Mouse (Mus musculus) left cerebral cortex, postnatal 36 days (tissue): ENCODE results near the gene Susd3. TPM values are rescaled to one million over a fixed set of nuclear protein-coding genes. Genes with fewer than 3 reads are reported as not detected.

Experiments used
- DNase-seq, 2 experiments: peaks; one replicate each; pipeline ENCODE4 v3.0.0; 2021 to 2022; ENCODE audit warnings: low spot score in 2 of 2, mixed read lengths in 1 of 2
- intact Hi-C: fragments of 180-260 bp; cut with DNase I; formaldehyde crosslinking; loops from one replicate; pipeline ENCODE4 v1.15.1; 2025
- total RNA-seq, 2 experiments: library from RNA; stranded (reverse); gene quantifications; 2 replicates each; pipeline ENCODE4 v1.2.3; 2021

The Susd3 gene
- total RNA-seq, 2 experiments from 2014 or later, result 2.4 to 2.7 TPM

DNA sequence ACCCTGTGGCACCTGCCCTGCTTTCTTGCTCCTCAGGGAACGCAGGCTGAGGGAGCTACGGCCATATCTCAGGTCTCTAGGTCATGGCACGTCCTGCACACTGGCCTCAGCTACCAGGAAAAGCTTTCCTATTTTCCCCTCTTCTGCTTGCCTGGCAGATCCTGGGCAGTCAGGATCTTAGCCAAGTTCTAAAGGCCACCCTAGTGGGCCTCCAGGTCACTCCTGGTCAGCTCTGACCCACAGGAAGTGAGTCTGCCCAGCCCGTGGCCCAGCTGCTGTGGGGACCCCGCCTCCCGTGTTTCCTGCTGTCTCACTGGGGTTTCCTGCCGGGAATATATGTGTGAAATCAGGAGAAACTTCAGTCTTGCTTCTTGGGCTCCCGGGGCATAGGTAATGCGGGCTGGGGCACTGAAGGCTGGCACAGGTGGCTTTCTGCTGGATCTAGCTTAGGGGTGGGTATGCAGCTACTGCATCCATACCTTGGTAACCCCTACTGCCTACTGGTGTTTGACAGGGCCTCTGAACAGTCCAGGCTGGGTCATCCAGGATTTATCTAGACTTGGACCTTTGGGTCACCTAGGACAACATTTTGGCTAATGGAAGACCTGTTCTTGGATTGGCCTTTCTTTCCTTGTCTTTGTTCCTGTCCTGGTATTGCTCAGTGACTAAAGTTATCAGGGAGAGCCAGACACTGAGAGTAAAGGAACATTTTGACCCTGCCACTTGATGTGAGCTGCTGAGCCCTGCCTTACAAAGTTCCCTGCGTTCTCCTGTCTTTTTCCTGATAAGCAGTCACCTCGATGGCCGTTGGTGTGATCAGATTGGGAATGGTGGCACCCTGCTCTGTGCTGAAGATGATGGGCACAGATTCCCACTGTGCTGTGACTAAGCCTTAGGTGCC lies 58.3 kb downstream of the Susd3 start:
- DNase-seq, result no peak
- intact Hi-C loops, result no loop called here

DNA sequence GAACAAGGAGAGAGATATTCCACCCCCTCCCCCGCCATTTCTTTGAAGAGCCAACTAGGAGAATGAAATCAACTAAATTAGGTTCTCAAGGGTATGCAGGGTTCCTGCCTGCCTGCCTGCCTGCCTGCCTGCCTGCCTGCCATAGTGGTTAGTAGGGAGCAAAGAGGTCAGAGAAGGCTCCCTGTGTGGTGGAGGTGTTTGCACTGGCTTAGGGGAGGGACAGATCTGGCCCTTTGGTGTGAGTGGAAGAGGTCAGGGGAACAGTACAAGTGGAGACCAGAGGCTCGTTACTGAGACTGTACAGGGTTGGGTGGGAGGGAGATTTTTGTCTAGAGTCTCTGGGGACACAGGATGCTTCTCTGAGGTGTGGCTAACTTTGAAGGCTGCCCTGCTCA lies 59.5 kb downstream of the Susd3 start:
- intact Hi-C loops, result no loop called here
- DNase-seq, result no peak

DNA sequence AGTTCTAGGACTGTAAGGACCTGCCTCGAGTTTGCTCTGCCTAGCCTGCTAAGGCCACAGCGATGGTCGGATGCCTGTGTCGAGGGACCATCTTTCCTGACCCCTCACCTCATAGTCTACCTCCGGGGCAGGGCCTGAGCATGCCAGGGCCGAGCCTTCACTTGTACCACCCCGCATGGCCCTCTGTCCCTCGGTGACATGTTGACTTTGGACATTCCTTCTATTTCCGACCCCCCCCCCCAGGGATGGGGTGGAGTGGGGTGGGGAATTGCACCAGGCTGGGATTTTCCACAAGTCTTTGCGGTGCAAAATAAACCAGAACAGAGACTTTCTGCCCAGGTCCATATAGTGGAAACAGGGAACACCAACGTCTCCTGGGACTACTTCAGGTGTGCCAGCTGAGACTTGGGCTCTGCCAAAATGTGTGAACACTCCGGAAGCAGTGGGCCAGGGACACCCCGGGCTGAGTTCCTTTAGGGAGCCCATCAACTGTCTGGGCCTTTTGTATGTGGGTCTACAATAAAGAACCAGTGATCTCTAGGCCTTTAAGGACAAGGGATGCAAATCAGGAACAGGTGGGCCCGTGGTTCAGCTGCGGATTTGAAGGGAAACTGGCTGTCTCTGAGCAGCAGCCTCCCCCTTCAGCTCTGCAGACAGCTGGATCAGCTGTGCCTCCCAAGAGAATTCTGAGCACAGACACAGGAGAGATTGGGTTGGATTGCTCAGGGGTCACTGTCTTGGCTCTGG lies 60.1 kb downstream of the Susd3 start:
- intact Hi-C loops, result no loop called here
- DNase-seq, result no peak

DNA sequence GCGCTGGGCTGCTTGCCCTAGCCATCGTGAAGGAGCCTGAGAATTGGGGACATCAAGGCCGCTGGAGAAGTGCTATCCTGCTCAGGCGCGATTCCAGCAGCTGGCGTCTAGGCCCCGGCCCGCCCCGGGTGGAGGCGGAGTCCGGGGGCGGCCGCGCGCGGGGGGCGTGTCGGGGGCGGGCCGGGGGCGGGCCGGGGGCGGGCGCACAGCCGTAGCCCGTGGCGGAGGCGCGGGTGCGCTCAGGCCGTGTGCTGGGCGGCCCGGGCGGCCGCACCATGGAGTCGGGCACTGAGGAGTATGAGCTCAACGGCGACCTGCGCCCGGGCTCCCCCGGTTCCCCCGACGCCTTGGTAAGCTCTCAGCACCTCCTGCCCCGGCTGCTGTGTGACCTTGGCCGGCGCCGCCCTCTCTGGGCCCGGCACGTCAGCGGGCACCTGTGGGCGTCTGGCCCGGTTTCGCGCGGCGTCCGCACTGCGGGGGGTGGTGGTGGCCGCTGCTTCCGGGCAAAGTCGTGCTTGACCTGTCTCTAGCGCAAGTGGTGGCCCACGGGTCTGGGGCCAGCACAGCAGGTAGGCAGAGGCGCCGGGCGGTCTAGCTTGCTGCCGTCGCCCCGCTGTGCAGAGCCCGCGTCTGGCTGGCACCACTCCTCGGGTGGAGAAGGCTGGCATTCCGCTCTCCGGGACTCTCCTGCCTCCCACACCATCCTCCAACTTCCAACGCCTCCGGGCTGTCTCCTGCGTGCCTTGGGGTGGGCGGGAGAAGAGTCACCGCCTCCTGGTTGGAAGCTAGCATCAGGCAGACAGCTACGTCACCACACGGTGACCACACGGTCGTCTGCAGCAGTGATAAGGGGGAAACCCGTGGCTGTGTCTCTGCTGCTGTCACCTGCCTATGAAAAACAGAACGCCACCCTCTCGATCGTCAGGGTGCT lies 61.0 kb downstream of the Susd3 start, which contains the start of gene Ninj1:
Gene Ninj1 (plus strand): TSS at position 198 of the 931 bp plus-strand sequence.
- intact Hi-C loops, result no loop called here
- peak; percentile 78 to 84 for DNase-seq

DNA sequence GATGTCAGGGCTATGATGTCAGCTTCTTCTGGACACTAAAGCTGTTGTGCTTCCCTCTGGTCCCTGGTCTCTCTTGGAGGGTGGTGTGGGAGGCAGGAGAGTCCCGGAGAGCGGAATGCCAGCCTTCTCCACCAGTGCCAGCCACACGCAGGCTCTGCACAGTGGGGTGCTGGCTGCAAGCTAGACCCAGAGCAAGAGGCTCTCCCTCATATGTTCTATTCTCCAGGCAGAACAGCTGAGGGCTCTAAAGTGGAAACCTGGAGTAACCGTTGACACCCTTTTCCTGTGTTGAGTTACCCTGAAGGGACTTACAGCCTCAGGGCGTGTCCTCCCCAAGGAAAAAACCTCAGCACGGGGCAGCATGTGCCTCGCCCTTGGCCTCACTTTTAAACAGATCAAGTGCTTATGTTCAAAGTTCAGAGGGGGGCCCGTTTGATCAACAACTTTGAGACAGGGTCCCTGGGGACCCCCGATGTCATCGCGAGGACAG lies 61.7 kb downstream of the Susd3 start:
- intact Hi-C loops, result no loop called here

DNA sequence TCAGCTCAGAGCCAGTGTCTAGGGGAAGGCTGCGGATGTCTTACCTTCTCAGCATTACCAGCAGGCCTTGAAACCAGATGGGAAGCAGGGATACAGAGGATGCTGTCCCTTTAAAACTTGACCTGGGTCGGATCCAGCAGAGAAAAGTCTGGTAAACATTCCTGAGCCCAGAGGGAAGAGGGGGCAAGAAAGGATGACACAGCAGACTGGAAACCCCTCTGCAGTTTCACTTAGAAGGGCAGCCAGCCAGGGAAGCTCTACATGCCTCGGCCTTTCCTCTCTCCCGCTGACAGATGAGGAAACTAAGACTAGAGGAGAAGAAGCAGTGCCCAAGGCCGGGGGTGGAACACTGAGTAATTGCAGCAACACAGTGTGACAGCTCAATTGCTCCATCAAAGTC lies 64.9 kb downstream of the Susd3 start:
- intact Hi-C loops, result no loop called here
- DNase-seq, result no peak

More for the DNA sequence above, 61.7 kb downstream of the Susd3 start:
- peak; percentile 29 to 32 for DNase-seq

DNA sequence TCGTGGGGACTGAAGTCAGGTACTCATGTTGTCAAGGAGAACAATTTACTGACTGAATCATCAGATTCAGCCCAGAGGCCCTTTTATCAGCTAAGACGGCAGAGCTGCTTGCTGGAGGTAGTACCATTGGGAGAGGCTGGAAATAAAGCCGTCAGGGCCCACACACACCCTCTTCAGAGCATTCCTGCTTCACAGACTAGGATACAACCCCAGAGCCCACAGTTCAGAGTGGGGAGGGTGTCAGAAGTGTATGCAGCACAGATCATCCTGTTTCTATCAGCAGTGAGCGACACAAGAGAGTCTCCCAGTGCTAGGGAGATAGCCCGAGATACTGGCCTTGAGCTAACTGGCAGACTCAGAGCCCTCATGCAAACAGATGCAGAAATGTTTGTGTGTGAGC lies 65.3 kb downstream of the Susd3 start:
- DNase-seq, result no peak
- intact Hi-C loops, result no loop called here

DNA sequence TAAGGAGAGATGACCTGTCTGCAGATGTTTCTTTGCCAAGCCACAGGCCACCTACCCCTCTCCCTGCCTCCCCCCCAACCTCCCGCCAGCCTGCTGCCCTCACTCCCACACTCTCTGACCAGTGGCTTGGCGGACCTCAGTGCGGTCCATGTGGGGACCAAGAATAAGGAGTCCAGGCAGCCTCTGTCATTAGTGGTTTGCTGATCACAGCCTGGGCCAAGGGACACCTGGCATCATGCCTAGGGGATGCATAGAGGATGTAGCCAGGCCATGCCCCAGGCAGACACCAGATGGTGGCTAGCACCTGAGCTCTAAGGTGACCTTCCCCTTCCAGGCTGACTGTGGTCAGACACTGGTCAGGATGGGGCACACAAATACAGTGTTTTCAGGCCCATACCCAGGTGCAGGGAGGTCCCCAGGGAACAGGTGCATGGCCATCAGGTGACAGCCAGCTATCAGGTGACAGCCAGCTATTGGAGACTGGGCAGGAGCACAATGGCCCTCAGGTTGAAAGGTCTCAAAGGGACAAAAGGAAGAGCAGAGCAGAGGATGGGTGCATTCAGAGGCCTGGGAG lies 67.0 kb downstream of the Susd3 start:
- intact Hi-C loops, result no loop called here
- no peak for DNase-seq

DNA sequence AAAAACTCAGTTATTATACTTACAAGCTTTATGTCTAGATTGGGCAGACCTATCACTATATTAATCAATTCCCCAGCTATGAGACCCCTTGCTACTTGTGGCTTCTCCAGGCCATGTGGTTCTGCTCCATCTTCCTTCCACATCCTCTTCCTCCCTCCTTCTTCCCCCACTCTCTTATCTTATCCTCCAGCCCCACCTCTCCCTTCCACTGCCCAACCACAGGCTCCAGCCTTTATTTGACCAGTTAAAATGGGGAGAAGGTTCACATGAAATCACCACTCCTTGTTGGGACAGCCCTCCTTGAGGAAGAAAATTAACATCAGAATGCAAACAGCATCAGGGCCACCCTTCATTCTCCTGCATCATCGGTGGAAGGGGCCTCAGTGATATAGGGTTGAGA lies 67.8 kb downstream of the Susd3 start:
- intact Hi-C loops, result no loop called here
- no peak for DNase-seq

Other genes with a start within 250 kb of the Susd3 start
- gene Wnk2, start 100.7 kb downstream of the Susd3 start, total RNA-seq, result 100 to 1,000 TPM; 116 to 137 TPM
- gene Ninj1, start 61.2 kb downstream of the Susd3 start, total RNA-seq, result 10 to 100 TPM; 18.6 to 23.9 TPM
- gene Card19, start 32.7 kb downstream of the Susd3 start, total RNA-seq, result 10 to 100 TPM; 12.2 to 13.2 TPM
- gene Fgd3, start 71.6 kb upstream of the Susd3 start, total RNA-seq, result 1 to 10 TPM; 6.6 to 7.8 TPM
- gene Bicd2, start 92.9 kb upstream of the Susd3 start, total RNA-seq, result 10 to 100 TPM; 45.2 to 55.9 TPM
- 10 to 100 TPM; 13.8 to 17.2 TPM for gene Ippk, start 172.5 kb upstream of the Susd3 start, total RNA-seq
- gene Tes3-ps, start 244.6 kb upstream of the Susd3 start, total RNA-seq, result 1 to 10 TPM; 1.4 to 1.6 TPM